Mouse (Mus musculus) hematopoietic multipotent progenitor cell, adult 10-12 weeks (in vitro differentiated cells): Measurements from ENCODE around the gene Ndfip2. TPM values are rescaled to one million over a fixed set of nuclear protein-coding genes. Genes with fewer than 3 reads are reported as not detected.

Experiments
- polyA plus RNA-seq: library from polyadenylated mRNA; stranded (reverse); fragments of >175 nt; gene quantifications from 2 replicates; pipeline ENCODE4 v1.2.3, GENCODE M21; 2012; ENCODE audit warnings: low replicate concordance

Gene Ndfip2
- 9.5 and 16.4 TPM in 2 replicates for polyA plus RNA-seq

DNA sequence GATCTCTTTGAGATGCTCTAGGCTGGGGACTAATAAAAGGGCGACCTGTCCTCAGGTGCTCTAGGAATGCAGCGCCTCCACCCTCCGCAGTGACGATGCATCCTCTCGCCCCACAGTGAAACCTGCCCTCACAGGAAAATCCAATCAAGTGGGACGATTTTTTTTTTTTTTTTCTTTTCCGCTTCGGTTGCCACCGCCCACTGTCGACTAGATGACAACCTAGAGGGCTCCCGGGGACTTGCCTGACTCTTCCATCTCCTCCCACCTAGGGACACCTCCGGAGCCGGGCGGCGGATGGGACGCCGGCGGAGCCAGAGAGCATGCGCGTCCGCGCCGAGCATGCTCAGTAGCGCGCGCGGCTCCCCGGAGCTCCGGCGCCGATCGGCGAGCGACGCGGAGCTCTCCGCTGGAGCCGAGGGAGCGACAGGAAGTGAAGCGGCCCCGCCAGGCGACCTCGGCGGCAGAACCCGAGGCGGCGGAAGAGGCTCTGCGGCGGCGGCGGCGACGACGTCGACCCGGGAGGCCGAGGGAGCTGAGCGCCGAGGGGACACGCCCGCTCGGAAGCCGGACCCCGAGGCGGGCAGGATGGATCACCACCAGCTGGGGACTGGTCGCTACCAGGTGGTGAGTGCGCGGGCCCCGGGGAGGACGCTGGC, at the start of gene Ndfip2:
Ndfip2 (plus strand) TSS at position 195 of the 656 bp plus-strand sequence.

Other genes starting within 250 kb of the Ndfip2 start
- gene Rbm26, start 81.2 kb upstream of the Ndfip2 start, polyA plus RNA-seq = 12.6 and 14.5 TPM in 2 replicates